Mouse (Mus musculus) bone marrow macrophage, adult 2 months (primary cell): ENCODE results near the gene Ctnnd2.

Experiments
- CTCF ChIP-seq: IDR thresholded peaks from 2 replicates; pipeline ENCODE4 v1.5.1; 2012; ENCODE audit warnings: low read depth, mild to moderate bottlenecking, low read length, moderate library complexity
- POLR2A ChIP-seq: IDR thresholded peaks from 2 replicates; pipeline ENCODE4 v1.6.1; 2012; ENCODE audit warnings: mild to moderate bottlenecking, low read depth, low read length, borderline replicate concordance

DNA sequence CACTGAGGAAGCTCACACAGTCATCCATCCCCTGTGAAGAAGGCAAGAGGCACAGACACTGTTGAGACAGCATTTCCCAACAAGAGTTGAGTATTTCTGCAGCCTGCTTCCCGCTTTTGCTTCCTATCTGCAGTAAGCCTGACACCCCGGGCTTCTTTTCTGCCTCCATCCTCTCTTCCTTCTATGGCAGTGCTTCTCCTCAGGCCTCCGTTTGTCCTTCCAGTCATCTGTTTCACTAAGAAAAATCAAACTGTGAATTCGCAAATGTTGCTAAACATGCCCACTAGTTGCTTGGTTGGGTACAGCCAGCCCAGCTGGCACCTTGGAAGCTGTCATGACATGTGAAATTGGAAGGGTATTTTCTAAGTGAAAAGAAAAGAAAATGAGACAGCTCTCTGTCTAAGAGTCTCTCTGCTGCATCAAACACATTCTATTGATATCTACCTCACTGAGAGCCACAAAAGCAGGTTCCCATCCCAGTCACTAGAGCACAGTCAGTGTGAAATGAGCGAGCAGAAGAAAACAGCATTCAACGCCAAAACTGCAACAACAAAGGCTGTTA is 201.3 kb downstream of the Ctnnd2 start:
- no peak for TF ChIP-seq CTCF
- TF ChIP-seq POLR2A = no peak
